Mouse (Mus musculus) kidney, postnatal 14 days (tissue): ENCODE data around the gene Pfkl.
A peak's percentile ranks its signal among the peaks of the same experiment; 100 is the strongest.
"Not testable (repeated sequence)": the region's sequence is repeated elsewhere in the genome, so short reads cannot be mapped to it uniquely, and the experiment has no call there.

Source experiments
- DNase-seq: peaks from one replicate; pipeline ENCODE4 v3.0.0; 2022; ENCODE audit warnings: mixed read lengths

The Pfkl gene

GRCm38 (mm10) chr10:77969973-77970325 is 39.9 kb downstream of the Pfkl start:
- no peak for DNase-seq

- peak; percentile 33 for DNase-seq
Observed at GRCm38 (mm10) chr10:77969274-77969972, 40.5 kb downstream of the Pfkl start.

GRCm38 (mm10) chr10:77963971-77964370 is 45.9 kb downstream of the Pfkl start:
- DNase-seq, result no peak

- no peak for DNase-seq
Observed at GRCm38 (mm10) chr10:77962725-77963124, 47.2 kb downstream of the Pfkl start.

- DNase-seq, result not testable (repeated sequence)
Observed at GRCm38 (mm10) chr10:77950468-77950867, 59.4 kb downstream of the Pfkl start.

GRCm38 (mm10) chr10:77939685-77940084 is 70.2 kb downstream of the Pfkl start:
- no peak for DNase-seq
